Mouse (Mus musculus) cortical plate, adult 2 months (tissue): ENCODE measurements around the gene Ttc7b. TPM values are rescaled to one million over a fixed set of nuclear protein-coding genes. Genes with fewer than 3 reads are reported as not detected.
A peak's percentile ranks its signal among the peaks of the same experiment; 100 is the strongest.

ENCODE experiments used
- H3K27ac ChIP-seq: fragments of 200-500 bp; 2 replicates; pipeline ENCODE4 v1.5.1; 2012; ENCODE audit warnings: low read length, control low read depth, inconsistent platforms; ENCODE audit not compliant: insufficient read depth
- H3K4me1 ChIP-seq: fragments of 200-500 bp; 2 replicates; pipeline ENCODE4 v1.6.1; 2011; ENCODE audit warnings: low read length; ENCODE audit not compliant: control insufficient read depth, insufficient read depth
- H3K4me3 ChIP-seq: fragments of 200-500 bp; 2 replicates; pipeline ENCODE4 v1.5.1; 2011; ENCODE audit warnings: mild to moderate bottlenecking, low read length, control low read depth; ENCODE audit not compliant: insufficient read depth
- CTCF ChIP-seq: fragments of 200-500 bp; IDR thresholded peaks from 2 replicates; pipeline ENCODE4 v1.5.1; 2011; ENCODE audit warnings: mild to moderate bottlenecking, control low read depth, low read length; ENCODE audit not compliant: insufficient read depth; ENCODE audit errors: extremely low read depth
- POLR2A ChIP-seq: fragments of 200-500 bp; IDR thresholded peaks from 2 replicates; pipeline ENCODE4 v1.6.1; 2011; ENCODE audit warnings: mild to moderate bottlenecking, low read length, control low read depth; ENCODE audit not compliant: insufficient read depth; ENCODE audit errors: extremely low read depth
- polyA plus RNA-seq: library from polyadenylated mRNA; depleted of rRNA; stranded (reverse); fragments of >200 nt; gene quantifications from 2 replicates; pipeline ENCODE4 v1.2.3, GENCODE M21; 2012

Gene Ttc7b
- polyA plus RNA-seq, 1 experiment: 221 TPM

DNA sequence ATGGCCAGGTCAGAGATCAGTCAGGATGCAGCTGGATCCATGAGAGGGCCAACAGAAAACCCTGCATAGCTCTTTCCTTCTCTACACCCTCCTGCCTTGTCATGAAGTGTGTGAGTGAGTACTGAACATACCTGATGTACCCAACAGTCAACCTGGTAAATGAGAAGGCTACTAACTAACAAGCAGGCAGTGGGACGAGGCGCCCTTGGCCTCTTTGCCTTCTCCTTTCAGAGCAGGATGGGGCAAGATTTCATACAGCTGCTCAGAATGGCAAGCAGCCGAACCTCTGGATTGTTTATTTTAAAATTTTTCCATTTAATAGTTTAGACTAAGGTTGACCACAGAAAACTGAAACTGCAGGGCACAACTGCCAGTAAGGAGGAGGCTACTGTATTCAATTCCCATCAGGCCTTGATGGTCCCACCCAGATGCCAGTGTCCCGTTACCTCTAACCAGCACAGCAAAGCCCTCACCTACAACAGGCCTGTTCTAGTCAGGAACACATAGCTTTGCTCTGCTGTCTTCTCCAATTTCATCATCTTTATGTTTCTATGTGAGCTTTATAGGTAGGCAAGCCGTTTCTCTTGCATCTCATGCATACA lies 121.4 kb downstream of the Ttc7b start:
- Histone ChIP-seq H3K4me3 (no peak overlapping the region), H3K27ac (peak overlapping the region; percentile 26), H3K4me1 (peaks cover 20% of the 10 kb centered on the region)
- no peak for TF ChIP-seq CTCF
- TF ChIP-seq POLR2A: no peak

GRCm38 (mm10) chr12:100398268-100398943 lies 122.2 kb downstream of the Ttc7b start:
- Histone ChIP-seq H3K4me1 (peaks cover 22% of the 10 kb centered on the region), H3K4me3 (no peak overlapping the region), H3K27ac (peak overlapping the region; percentile 26)
- TF ChIP-seq POLR2A: no peak

- Histone ChIP-seq H3K27ac (peak overlapping the region; percentile 91), H3K4me3 (no peak overlapping the region), H3K4me1 (peaks cover 21% of the 10 kb centered on the region)
- TF ChIP-seq CTCF (no peak), POLR2A (no peak)
Measured at GRCm38 (mm10) chr12:100397432-100398146, 123.0 kb downstream of the Ttc7b start.

GRCm38 (mm10) chr12:100396806-100397205 lies 123.8 kb downstream of the Ttc7b start:
- Histone ChIP-seq H3K27ac (no peak overlapping the region), H3K4me3 (no peak overlapping the region), H3K4me1 (peaks cover 26% of the 10 kb centered on the region)
- TF ChIP-seq CTCF: no peak
- no peak for TF ChIP-seq POLR2A

DNA sequence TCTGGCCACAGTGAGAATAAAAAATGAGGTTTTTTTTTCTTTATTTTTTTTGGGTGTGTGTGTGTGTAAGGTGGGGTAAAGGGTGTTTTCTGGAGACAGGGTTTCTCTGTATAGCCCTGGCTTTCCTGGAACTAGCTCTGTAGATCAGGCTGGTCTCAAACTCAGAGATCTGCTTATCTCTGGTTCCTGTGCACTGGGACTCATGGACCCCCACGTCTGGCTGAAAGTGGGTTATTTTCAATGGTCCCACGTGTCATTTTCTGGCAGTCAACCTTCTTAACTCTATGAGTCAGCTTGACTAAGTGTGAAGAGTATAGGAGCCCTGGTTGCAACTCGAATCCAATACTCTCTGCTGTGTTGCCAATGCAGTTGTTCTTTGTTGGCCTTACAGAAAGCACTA lies 127.1 kb downstream of the Ttc7b start:
- Histone ChIP-seq H3K4me3 (no peak overlapping the region), H3K4me1 (peaks cover 23% of the 10 kb centered on the region), H3K27ac (peak overlapping the region; percentile 73)
- no peak for TF ChIP-seq CTCF
- TF ChIP-seq POLR2A: no peak

- Histone ChIP-seq H3K4me1 (peaks cover 22% of the 10 kb centered on the region), H3K27ac (no peak overlapping the region), H3K4me3 (no peak overlapping the region)
- TF ChIP-seq CTCF (no peak), POLR2A (no peak)
Measured at GRCm38 (mm10) chr12:100393109-100393508, 127.5 kb downstream of the Ttc7b start.

- Histone ChIP-seq H3K27ac (peak overlapping the region; percentile 2; the same call in 1 of the 2 replicates), H3K4me3 (no peak overlapping the region), H3K4me1 (peaks cover 17% of the 10 kb centered on the region; the same call in 1 of the 2 replicates)
- no peak for TF ChIP-seq POLR2A
- TF ChIP-seq CTCF: no peak
Measured at GRCm38 (mm10) chr12:100392466-100392865, 128.2 kb downstream of the Ttc7b start.

- Histone ChIP-seq H3K27ac (peak overlapping the region; percentile 2; the same call in 1 of the 2 replicates), H3K4me1 (peaks cover 17% of the 10 kb centered on the region; the same call in 1 of the 2 replicates), H3K4me3 (no peak overlapping the region)
- TF ChIP-seq POLR2A (no peak), CTCF (no peak)
Measured at GRCm38 (mm10) chr12:100391890-100392289, 128.7 kb downstream of the Ttc7b start.

GRCm38 (mm10) chr12:100389878-100390710 lies 130.5 kb downstream of the Ttc7b start:
- Histone ChIP-seq H3K27ac (peak overlapping the region; percentile 66), H3K4me1 (peaks cover 20% of the 10 kb centered on the region; the same call in 1 of the 2 replicates), H3K4me3 (no peak overlapping the region)
- no peak for TF ChIP-seq POLR2A
- TF ChIP-seq CTCF: no peak
